Mouse (Mus musculus) embryonic fibroblast, embryonic 13.5 days (primary cell): ENCODE measurements around the gene Thbs3.

Experiments used
- CTCF ChIP-seq: IDR thresholded peaks from 2 replicates; pipeline ENCODE4 v1.5.1; 2011; ENCODE audit warnings: mild to moderate bottlenecking, control low read depth, low read length, moderate library complexity, borderline replicate concordance; ENCODE audit not compliant: insufficient read depth
- POLR2A ChIP-seq: IDR thresholded peaks from 2 replicates; pipeline ENCODE4 v1.6.1; 2011; ENCODE audit warnings: low read depth, mild to moderate bottlenecking, control low read depth, low read length, moderate library complexity

DNA sequence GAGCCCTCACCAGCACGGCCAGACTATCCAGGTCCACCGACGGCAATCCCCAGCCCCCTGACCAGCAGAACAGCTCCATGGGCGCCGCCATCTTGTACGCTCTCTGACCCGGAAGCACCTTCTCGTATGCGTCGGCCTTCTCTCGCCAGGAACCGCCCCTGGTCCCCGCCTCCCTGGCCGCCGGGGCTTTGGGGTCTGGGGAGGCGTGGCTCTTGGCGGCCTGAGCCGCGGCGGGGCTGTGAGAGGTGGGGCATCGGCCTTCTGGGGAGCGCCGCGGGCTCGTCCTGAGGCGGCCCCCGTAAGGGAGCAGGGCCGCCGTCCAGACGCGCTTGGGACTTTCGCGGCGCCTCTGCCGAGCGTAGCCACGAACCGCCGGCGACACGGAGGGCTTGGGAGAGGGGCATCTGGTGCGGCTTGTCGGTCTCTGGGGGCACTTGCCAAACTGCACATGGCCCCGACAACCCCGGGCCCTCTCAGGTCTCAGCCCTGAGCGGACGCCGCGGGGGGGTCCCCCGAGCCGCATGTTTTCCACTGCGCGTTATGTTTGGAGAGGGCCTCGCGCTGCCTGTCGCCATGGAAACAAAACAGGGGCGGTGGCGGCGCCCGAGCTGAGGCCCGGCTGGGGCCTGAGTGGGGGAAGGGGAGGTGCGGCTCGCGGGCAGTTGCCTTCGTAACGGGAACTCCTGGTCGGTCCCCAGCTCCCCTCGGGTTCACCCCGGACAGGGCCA is 1.0 kb upstream of the Thbs3 start:
- TF ChIP-seq CTCF (no peak), POLR2A (peak; percentile 63)
